Mouse (Mus musculus) Patski (cell line): Measurements from ENCODE around the gene Slc25a28. TPM values are rescaled to one million over a fixed set of nuclear protein-coding genes. Genes with fewer than 3 reads are reported as not detected.
A peak's percentile ranks its signal among the peaks of the same experiment; 100 is the strongest.

ENCODE experiments used
- ATAC-seq: fragments of 100-300 bp; one replicate; pipeline ENCODE4 v1.8.0; 2021
- CTCF ChIA-PET: fragments of 350-600 bp; sonication (Branson Sonifier 250); formaldehyde crosslinking; loops from one replicate; lab custom pipeline; 2022; ENCODE audit warnings: inconsistent platforms; lab: Charles Lee
- POLR2A ChIA-PET: fragments of 350-600 bp; sonication (Branson Sonifier 250); formaldehyde crosslinking; loops from one replicate; lab custom pipeline; 2022; ENCODE audit warnings: antibody characterized with exemption, inconsistent platforms; lab: Charles Lee
- DNase-seq: peaks from one replicate; pipeline ENCODE4 v3.0.0-alpha.2; 2011; ENCODE audit warnings: low read depth, low spot score
- H3K27me3 ChIP-seq: fragments of 371-371 bp; one replicate; pipeline ENCODE4 v1.5.1; 2021
- CTCF ChIP-seq: fragments of 100-300 bp; IDR thresholded peaks from one replicate; pipeline ENCODE4 v1.5.1; 2021
- in situ Hi-C: fragments of 300-500 bp; cut with MboI; formaldehyde crosslinking; loops from 3 replicates; pipeline ENCODE4 v1.11.1; 2018; ENCODE audit warnings: low pct_unique_long_range_greater_than_20kb, mixed read lengths
- polyA plus RNA-seq: library from polyadenylated mRNA; unstranded; gene quantifications from one replicate; pipeline ENCODE4 v1.2.3, GENCODE M21; 2021

The Slc25a28 gene
- polyA plus RNA-seq = 51.9 TPM

- ATAC-seq = peak; percentile 89
- ChIA-PET POLR2A (interaction anchor here (0.7 to 1.9 kb wide), 4 partner anchors 12 to 25 kb away, joined by 3 to 8 read pairs (median 6); partner anchors contain the start of gene Entpd7), CTCF (interaction anchor here (0.6 to 3.8 kb wide), 9 partner anchors 9 to 85 kb away, joined by 3 to 14 read pairs (median 4); partner anchors contain the start of genes Cox15 and Cutc)
- TF ChIP-seq CTCF = no peak
- peak; percentile 99 for DNase-seq
- in situ Hi-C loops = no loop called here
- no peaks in the 10 kb centered on the region for H3K27me3 ChIP-seq
These were observed at the start of gene Slc25a28 for GRCm38 (mm10) chr19:43674730-43675524. TSS of gene Slc25a28 (minus strand) at chr19:43674881.

- no peak for TF ChIP-seq CTCF
- ChIA-PET CTCF (interaction anchor here (1.5 kb wide), 1 partner anchor 15 kb away, joined by 4 read pairs; no protein-coding TSS in a partner anchor), POLR2A (interaction anchor here (0.9 kb wide), 1 partner anchor 18 kb away, joined by 4 read pairs; no protein-coding TSS in a partner anchor)
- no peak for ATAC-seq
- H3K27me3 ChIP-seq = no peaks in the 10 kb centered on the region
- no peak for DNase-seq
- in situ Hi-C loops = no loop called here
These were observed 49.5 kb upstream of the Slc25a28 start for GRCm38 (mm10) chr19:43724194-43724593.

- in situ Hi-C loops = no loop called here
- ATAC-seq (no peak), DNase-seq (no peak)
- H3K27me3 ChIP-seq = no peaks in the 10 kb centered on the region
- no peak for TF ChIP-seq CTCF
- CTCF ChIA-PET = interaction anchor here (1.1 to 1.5 kb wide), 2 partner anchors 15 to 109 kb away, joined by 3 to 4 read pairs; no protein-coding TSS in a partner anchor
- POLR2A ChIA-PET = no interaction called here
These were observed 48.8 kb upstream of the Slc25a28 start for GRCm38 (mm10) chr19:43723501-43723900.

GRCm38 (mm10) chr19:43722891-43723290 lies 48.2 kb upstream of the Slc25a28 start:
- ATAC-seq = no peak
- no peak for DNase-seq
- CTCF ChIA-PET = interaction anchor here (1.1 kb wide), 1 partner anchor 110 kb away, joined by 3 read pairs; no protein-coding TSS in a partner anchor
- TF ChIP-seq CTCF = no peak
- in situ Hi-C loops = no loop called here
- H3K27me3 ChIP-seq = no peaks in the 10 kb centered on the region
- POLR2A ChIA-PET = no interaction called here

GRCm38 (mm10) chr19:43720061-43720460 lies 45.4 kb upstream of the Slc25a28 start:
- no peaks in the 10 kb centered on the region for H3K27me3 ChIP-seq
- in situ Hi-C loops = no loop called here
- POLR2A ChIA-PET = no interaction called here
- no peak for DNase-seq
- CTCF ChIA-PET = no interaction called here
- no peak for TF ChIP-seq CTCF
- no peak for ATAC-seq

- ATAC-seq (no peak), DNase-seq (no peak)
- CTCF ChIA-PET = no interaction called here
- TF ChIP-seq CTCF = no peak
- in situ Hi-C loops = no loop called here
- H3K27me3 ChIP-seq = no peaks in the 10 kb centered on the region
- POLR2A ChIA-PET = no interaction called here
These were observed 37.3 kb upstream of the Slc25a28 start for GRCm38 (mm10) chr19:43711971-43712370.

- H3K27me3 ChIP-seq = no peaks in the 10 kb centered on the region
- CTCF ChIA-PET = no interaction called here
- TF ChIP-seq CTCF = no peak
- in situ Hi-C loops = no loop called here
- ATAC-seq (peak; percentile 54), DNase-seq (peak; percentile 35)
- POLR2A ChIA-PET = interaction anchor here (0.7 kb wide), 1 partner anchor 19 kb away, joined by 3 read pairs; no protein-coding TSS in a partner anchor
These were observed 36.7 kb upstream of the Slc25a28 start for GRCm38 (mm10) chr19:43711159-43711916.

- DNase-seq (no peak), ATAC-seq (no peak)
- POLR2A ChIA-PET = interaction anchor here (1.6 kb wide), 1 partner anchor 10 kb away, joined by 4 read pairs; no protein-coding TSS in a partner anchor
- H3K27me3 ChIP-seq = no peaks in the 10 kb centered on the region
- in situ Hi-C loops = no loop called here
- CTCF ChIA-PET = interaction anchor here (1.0 kb wide), 1 partner anchor 11 kb away, joined by 4 read pairs; no protein-coding TSS in a partner anchor
- TF ChIP-seq CTCF = no peak
These were observed 34.6 kb upstream of the Slc25a28 start for GRCm38 (mm10) chr19:43709317-43709716.

- ChIA-PET POLR2A (interaction anchor here (1.6 kb wide), 1 partner anchor 9 kb away, joined by 4 read pairs; no protein-coding TSS in a partner anchor), CTCF (interaction anchor here (1.0 kb wide), 1 partner anchor 10 kb away, joined by 4 read pairs; no protein-coding TSS in a partner anchor)
These were observed 33.5 kb upstream of the Slc25a28 start for GRCm38 (mm10) chr19:43708206-43708605.

GRCm38 (mm10) chr19:43704787-43705497 lies 30.3 kb upstream of the Slc25a28 start:
- TF ChIP-seq CTCF = no peak
- in situ Hi-C loops = no loop called here
- ChIA-PET POLR2A (no interaction called here), CTCF (no interaction called here)
- DNase-seq (no peak), ATAC-seq (no peak)
- no peaks in the 10 kb centered on the region for H3K27me3 ChIP-seq

More at GRCm38 (mm10) chr19:43708206-43708605, 33.5 kb upstream of the Slc25a28 start:
- TF ChIP-seq CTCF = no peak
- H3K27me3 ChIP-seq = no peaks in the 10 kb centered on the region
- DNase-seq (no peak), ATAC-seq (no peak)
- in situ Hi-C loops = no loop called here
